Mouse (Mus musculus) lung, postnatal 36 days (tissue): ENCODE measurements around the gene Nmnat3.
A peak's percentile ranks its signal among the peaks of the same experiment; 100 is the strongest.

ENCODE experiments used
- DNase-seq: peaks from one replicate; pipeline ENCODE4 v3.0.0; 2022; ENCODE audit warnings: mixed read lengths

The Nmnat3 gene

GRCm38 (mm10) chr9:98424291-98424690 lies 137.1 kb downstream of the Nmnat3 start:
- no peak for DNase-seq

- peak; percentile 49 for DNase-seq
Observed at GRCm38 (mm10) chr9:98424725-98425210, 137.5 kb downstream of the Nmnat3 start.

- no peak for DNase-seq
Observed at GRCm38 (mm10) chr9:98425351-98425880, 138.2 kb downstream of the Nmnat3 start.

- DNase-seq, result no peak
Observed at GRCm38 (mm10) chr9:98427906-98428517, 140.8 kb downstream of the Nmnat3 start.

- peak; percentile 81 for DNase-seq
Observed at GRCm38 (mm10) chr9:98428783-98429182, 141.5 kb downstream of the Nmnat3 start.

- peak; percentile 42 for DNase-seq
Observed at GRCm38 (mm10) chr9:98429806-98430205, 142.6 kb downstream of the Nmnat3 start.

- no peak for DNase-seq
Observed at GRCm38 (mm10) chr9:98430528-98430927, 143.3 kb downstream of the Nmnat3 start.

- DNase-seq, result no peak
Observed at GRCm38 (mm10) chr9:98433021-98433420, 145.8 kb downstream of the Nmnat3 start.

GRCm38 (mm10) chr9:98433956-98434588 lies 146.8 kb downstream of the Nmnat3 start:
- no peak for DNase-seq

GRCm38 (mm10) chr9:98437819-98438218 lies 150.6 kb downstream of the Nmnat3 start:
- no peak for DNase-seq

GRCm38 (mm10) chr9:98439091-98439490 lies 151.9 kb downstream of the Nmnat3 start:
- no peak for DNase-seq

GRCm38 (mm10) chr9:98442638-98443037 lies 155.4 kb downstream of the Nmnat3 start:
- peak; percentile 55 for DNase-seq

GRCm38 (mm10) chr9:98445359-98446149 lies 158.3 kb downstream of the Nmnat3 start:
- DNase-seq, result peak; percentile 8

- DNase-seq, result no peak
Observed at GRCm38 (mm10) chr9:98450976-98451375, 163.7 kb downstream of the Nmnat3 start.

- DNase-seq, result no peak
Observed at GRCm38 (mm10) chr9:98466709-98467108, 179.5 kb downstream of the Nmnat3 start.
